7 mouse cellular contexts compared by ENCODE assay signal in the genomic region with DNA sequence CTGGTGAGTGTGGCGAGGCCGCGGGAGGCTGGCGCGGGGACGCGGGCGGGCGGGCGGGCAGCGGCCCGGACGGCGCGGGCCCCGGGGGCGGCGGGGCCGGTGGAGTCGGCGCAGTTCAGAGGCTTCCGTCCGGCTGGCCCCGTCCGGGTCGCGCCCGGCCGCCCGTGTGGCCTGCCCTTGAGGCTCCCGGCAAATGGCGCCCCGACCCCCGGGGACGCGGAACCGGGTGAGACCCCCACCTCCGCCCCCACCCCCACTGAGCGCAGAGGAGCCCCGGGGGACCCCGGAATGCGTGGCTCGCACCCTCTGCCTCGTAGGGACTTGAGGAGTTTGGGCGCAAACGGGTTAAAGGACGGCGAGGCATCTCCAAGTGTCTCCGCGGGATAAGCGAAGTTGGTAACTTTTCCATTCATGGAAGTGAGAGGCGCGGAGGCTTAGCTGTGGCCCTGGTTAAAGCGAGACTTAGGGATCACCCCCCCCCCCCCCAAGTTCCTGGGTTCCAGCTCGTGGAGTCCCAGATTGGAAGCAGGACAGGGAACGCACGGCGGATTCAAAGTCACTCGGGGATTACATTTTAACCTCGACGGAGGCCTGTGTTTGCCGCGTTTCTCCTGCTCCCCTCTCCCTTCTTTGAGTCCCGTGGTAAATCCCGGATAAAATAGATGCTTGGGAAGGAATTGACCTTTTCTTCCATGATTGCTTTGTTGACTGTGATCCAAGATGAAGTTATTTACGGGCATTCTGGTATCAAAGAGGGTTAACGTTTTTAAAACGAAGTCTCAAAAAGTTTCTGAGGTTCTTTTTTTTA. TPM values are rescaled to one million over a fixed set of nuclear protein-coding genes. Genes with fewer than 3 reads are reported as not detected.
DNase-seq lines count a peak whose midpoint lies in the region; ATAC-seq and TF ChIP-seq lines count a peak whose summit lies in the region.

No protein-coding gene starts in this region.

- peak overlapping the region; percentile 87 for H3K27ac ChIP-seq in bone marrow, adult 2 months (ENCODE audit: control insufficient read depth, insufficient read depth, low read depth, low read length, poor library complexity)
- H3K27ac ChIP-seq in hindbrain, embryonic 12.5 days = peak overlapping the region; percentile 97
- peak overlapping the region; percentile 95 for H3K27ac ChIP-seq in limb, embryonic 11.5 days (replicated peaks; ENCODE audit: low read depth, low read length)
- peak overlapping the region; percentile 94 for H3K27ac ChIP-seq in midbrain, embryonic 14.5 days (replicated peaks; ENCODE audit: low read depth, low read length)
- peak overlapping the region; percentile 98 for H3K27ac ChIP-seq in stomach, embryonic 16.5 days (ENCODE audit: low read length)

- no peak for TF ChIP-seq CTCF in bone marrow, adult 2 months (IDR thresholded peaks at IDR 0.05; ENCODE audit: control insufficient read depth, insufficient read depth, low read length)

- H3K36me3 ChIP-seq in erythroblast, embryonic 14.5 days (ENCODE audit: control insufficient read depth) = peaks cover 18% of the 10 kb centered on the region
- no peaks in the 10 kb centered on the region for H3K36me3 ChIP-seq in hindbrain, embryonic 12.5 days
- no peaks in the 10 kb centered on the region for H3K36me3 ChIP-seq in limb, embryonic 11.5 days (ENCODE audit: control insufficient read depth, insufficient read depth, low read length)
- H3K36me3 ChIP-seq in midbrain, embryonic 14.5 days (ENCODE audit: control insufficient read depth, insufficient read depth, low read length) = no peaks in the 10 kb centered on the region
- no peaks in the 10 kb centered on the region for H3K36me3 ChIP-seq in stomach, embryonic 16.5 days (ENCODE audit: control insufficient read depth, insufficient read depth, low read length)

- ATAC-seq in hindbrain, embryonic 12.5 days (ENCODE audit: low FRiP score) = peak; percentile 38
- ATAC-seq in limb, embryonic 11.5 days (ENCODE audit: insufficient number of reproducible peaks, low FRiP score, low TSS enrichment, low read depth) = peak; percentile 49
- peak; percentile 77; the same call in 1 of the 2 replicates for ATAC-seq in midbrain, embryonic 14.5 days (ENCODE audit: low FRiP score, low TSS enrichment)
- ATAC-seq in stomach, embryonic 16.5 days (ENCODE audit: insufficient read depth, low FRiP score) = peak; percentile 38

- peaks cover 2% of the 10 kb centered on the region; the same call in 1 of the 2 replicates for H3K4me1 ChIP-seq in bone marrow, adult 2 months (ENCODE audit: control insufficient read depth, insufficient read depth, low read length)
- peaks cover 36% of the 10 kb centered on the region for H3K4me1 ChIP-seq in erythroblast, embryonic 14.5 days (ENCODE audit: control insufficient read depth)
- peaks cover 4% of the 10 kb centered on the region; the same call in 1 of the 2 replicates for H3K4me1 ChIP-seq in hindbrain, embryonic 12.5 days
- H3K4me1 ChIP-seq in limb, embryonic 11.5 days (ENCODE audit: control insufficient read depth, insufficient read depth, low read length) = 0 out of 2 replicates have a peak, but pooled peaks cover 2% of the 10 kb centered on the region
- peaks cover 5% of the 10 kb centered on the region; the same call in 1 of the 2 replicates for H3K4me1 ChIP-seq in midbrain, embryonic 14.5 days (ENCODE audit: control insufficient read depth, insufficient read depth, low read length)
- no peaks in the 10 kb centered on the region; the same call in 1 of the 2 replicates for H3K4me1 ChIP-seq in stomach, embryonic 16.5 days (ENCODE audit: control insufficient read depth, insufficient read depth, low read length)

- H3K4me2 ChIP-seq in hindbrain, embryonic 12.5 days (replicated peaks) = peak overlapping the region; percentile 86
- H3K4me2 ChIP-seq in limb, embryonic 11.5 days (ENCODE audit: low read depth, severe bottlenecking) = peak overlapping the region; percentile 45; the same call in 1 of the 2 replicates
- peak overlapping the region; percentile 86 for H3K4me2 ChIP-seq in midbrain, embryonic 14.5 days (ENCODE audit: low read length)
- H3K4me2 ChIP-seq in stomach, embryonic 16.5 days (ENCODE audit: low read depth, low read length) = peak overlapping the region; percentile 66

- WGBS in bone marrow, adult 2 months = 1% methylated on average over 39 of the region's 68 CpGs
- 0% methylated on average over 44 of the region's 68 CpGs for WGBS in hindbrain, embryonic 12.5 days
- WGBS in limb, embryonic 11.5 days = under 1% methylated on average over 42 of the region's 68 CpGs
- WGBS in midbrain, embryonic 14.5 days = under 1% methylated on average over 54 of the region's 68 CpGs
- under 1% methylated on average over 61 of the region's 68 CpGs for WGBS in stomach, embryonic 16.5 days

- no peak for TF ChIP-seq POLR2A in bone marrow, adult 2 months (IDR thresholded peaks at IDR 0.05; ENCODE audit: borderline replicate concordance, control insufficient read depth, low read depth, low read length)

- H3K27me3 ChIP-seq in erythroblast, embryonic 14.5 days (ENCODE audit: control insufficient read depth) = no peaks in the 10 kb centered on the region
- H3K27me3 ChIP-seq in hindbrain, embryonic 12.5 days = no peaks in the 10 kb centered on the region
- H3K27me3 ChIP-seq in limb, embryonic 11.5 days (ENCODE audit: control insufficient read depth, insufficient read depth, low read length) = no peaks in the 10 kb centered on the region
- no peaks in the 10 kb centered on the region for H3K27me3 ChIP-seq in midbrain, embryonic 14.5 days (ENCODE audit: control insufficient read depth, insufficient read depth, low read length)
- H3K27me3 ChIP-seq in stomach, embryonic 16.5 days (ENCODE audit: control insufficient read depth, insufficient read depth, low read length) = no peaks in the 10 kb centered on the region

- DNase-seq in MN1 (ENCODE audit: low spot score) = peak; percentile 72
- peak; percentile 71 for DNase-seq in limb, embryonic 11.5 days (ENCODE audit: low spot score)
- peak; percentile 72 for DNase-seq in midbrain, embryonic 14.5 days

- peak overlapping the region; percentile 87 for H3K4me3 ChIP-seq in bone marrow, adult 2 months (replicated peaks; ENCODE audit: control insufficient read depth, low read depth, low read length)
- H3K4me3 ChIP-seq in erythroblast, embryonic 14.5 days (replicated peaks) = peak overlapping the region; percentile 99
- peak overlapping the region; percentile 96 for H3K4me3 ChIP-seq in hindbrain, embryonic 12.5 days
- peak overlapping the region; percentile 90 for H3K4me3 ChIP-seq in limb, embryonic 11.5 days (ENCODE audit: low read depth, low read length)
- peak overlapping the region; percentile 94 for H3K4me3 ChIP-seq in midbrain, embryonic 14.5 days (replicated peaks; ENCODE audit: low read depth, low read length)
- H3K4me3 ChIP-seq in stomach, embryonic 16.5 days (replicated peaks; ENCODE audit: low read length) = peak overlapping the region; percentile 96

- no peaks in the 10 kb centered on the region for H3K9me3 ChIP-seq in erythroblast, embryonic 14.5 days (ENCODE audit: control insufficient read depth, low read length)
- no peaks in the 10 kb centered on the region for H3K9me3 ChIP-seq in hindbrain, embryonic 12.5 days (replicated peaks)
- H3K9me3 ChIP-seq in limb, embryonic 11.5 days (ENCODE audit: control insufficient read depth, low read length) = no peaks in the 10 kb centered on the region
- no peaks in the 10 kb centered on the region for H3K9me3 ChIP-seq in midbrain, embryonic 14.5 days (ENCODE audit: control insufficient read depth, low read length)
- no peaks in the 10 kb centered on the region for H3K9me3 ChIP-seq in stomach, embryonic 16.5 days (replicated peaks; ENCODE audit: control insufficient read depth, low read length)

- H3K9ac ChIP-seq in hindbrain, embryonic 12.5 days = peak overlapping the region; percentile 93
- peak overlapping the region; percentile 96 for H3K9ac ChIP-seq in limb, embryonic 11.5 days (ENCODE audit: low read length)
- H3K9ac ChIP-seq in midbrain, embryonic 14.5 days (replicated peaks; ENCODE audit: low read length) = peak overlapping the region; percentile 91
- H3K9ac ChIP-seq in stomach, embryonic 16.5 days (ENCODE audit: low read length) = peak overlapping the region; percentile 97

RNA-seq across cellular contexts. Expression of gene Fbxo30, which starts 0.6 kb away (rescaled TPM):
- 22.0 and 22.6 TPM in 2 replicates for polyA plus RNA-seq in bone marrow, adult 2 months (2011; ENCODE audit: insufficient read depth, insufficient read length, low replicate concordance, missing spikeins)
- polyA plus RNA-seq in erythroblast, embryonic 14.5 days (2012) = 0.81 and 1.2 TPM in 2 replicates
- polyA plus RNA-seq in hindbrain, embryonic 12.5 days (2016; fragmentation: Nextera tagmentation; extraction: Ambion mirVana) = 42.1 and 43.8 TPM in 2 replicates
- 44.7 and 45.3 TPM in 2 replicates for polyA plus RNA-seq in limb, embryonic 11.5 days (2014; fragmentation: Nextera tagmentation; extraction: Ambion mirVana)
- 13.8 and 21.3 TPM in 2 replicates for polyA plus RNA-seq in midbrain, embryonic 14.5 days (2014; fragmentation: Nextera tagmentation; extraction: Ambion mirVana)
- polyA plus RNA-seq in stomach, embryonic 16.5 days (2015; fragmentation: Nextera tagmentation; extraction: Ambion mirVana) = 29.2 and 32.8 TPM in 2 replicates

Comparison
In these comparisons a context has a peak if more than half of its experiments do, and no peak if none do; other contexts are left out.
1. Peak in every context shown above with its lines: DNase-seq, ATAC-seq, H3K4me3 ChIP-seq and H3K27ac ChIP-seq.